Mouse (Mus musculus) forebrain, embryonic 11.5 days (tissue): ENCODE measurements around the gene Mybbp1a. TPM values are rescaled to one million over a fixed set of nuclear protein-coding genes. Genes with fewer than 3 reads are reported as not detected.
"Not testable (repeated sequence)": the region's sequence is repeated elsewhere in the genome, so short reads cannot be mapped to it uniquely, and the experiment has no call there.

Experiments
- ATAC-seq: fragments of 200-750 bp; cut with Nextera tagmentation; replicated peaks from 2 replicates; pipeline ENCODE4 v1.8.0; 2017; ENCODE audit warnings: moderate TSS enrichment; ENCODE audit not compliant: low FRiP score
- DNase-seq: peaks from one replicate; pipeline ENCODE4 v3.0.0-alpha.2; 2017; ENCODE audit warnings: low spot score
- H3K27ac ChIP-seq: fragments of 300-500 bp; sonication (generic); 2 replicates; pipeline ENCODE4 v1.5.1; 2014; ENCODE audit warnings: low read depth, low read length
- H3K27me3 ChIP-seq: fragments of 300-500 bp; sonication (generic); 2 replicates; pipeline ENCODE4 v1.6.1; 2014; ENCODE audit warnings: mild to moderate bottlenecking, low read length, mixed read lengths; ENCODE audit not compliant: control insufficient read depth, insufficient read depth
- H3K36me3 ChIP-seq: fragments of 300-500 bp; sonication (generic); 2 replicates; pipeline ENCODE4 v1.6.1; 2014; ENCODE audit warnings: mild to moderate bottlenecking, low read length, moderate library complexity, mixed read lengths; ENCODE audit not compliant: control insufficient read depth, insufficient read depth
- H3K4me1 ChIP-seq: fragments of 300-500 bp; sonication (generic); replicated peaks from 2 replicates; pipeline ENCODE4 v1.6.1; 2014; ENCODE audit warnings: low read length, mixed read lengths; ENCODE audit not compliant: control insufficient read depth, insufficient read depth
- H3K4me2 ChIP-seq: fragments of 300-500 bp; sonication (generic); 2 replicates; pipeline ENCODE4 v1.6.1; 2014; ENCODE audit warnings: low read depth, mild to moderate bottlenecking, low read length, moderate library complexity, mixed read lengths; ENCODE audit not compliant: severe bottlenecking
- H3K4me3 ChIP-seq: fragments of 300-500 bp; sonication (generic); 2 replicates; pipeline ENCODE4 v1.5.1; 2014; ENCODE audit warnings: low read depth, low read length
- H3K9ac ChIP-seq: fragments of 300-500 bp; sonication (generic); 2 replicates; pipeline ENCODE4 v1.6.1; 2014; ENCODE audit warnings: low read length
- H3K9me3 ChIP-seq: fragments of 300-500 bp; sonication (generic); 2 replicates; pipeline ENCODE4 v1.6.1; 2016; ENCODE audit warnings: low read length, mixed read lengths; ENCODE audit not compliant: control insufficient read depth
- WGBS: fragments of 180-500 bp; shearing (Covaris S2); extraction: QIAGEN DNeasy Blood & Tissue Kit; methylation state at CpG from one replicate; pipeline ENCODE4 v1.1.7; 2014; 5-methylcytosine and 5-hydroxymethylcytosine counted together
- polyA plus RNA-seq: library from polyadenylated mRNA; unstranded; fragments of >200 nt; fragmentation: Nextera tagmentation; extraction: Ambion mirVana; gene quantifications from 2 replicates; pipeline ENCODE4 v1.2.1, GENCODE M21; 2014

Gene Mybbp1a
- polyA plus RNA-seq, 1 experiment from 2014 or later: 166 TPM

- H3K27ac ChIP-seq: no peak overlapping the region
- H3K4me2 ChIP-seq: no peak overlapping the region
- ATAC-seq: no peak
Measured at GRCm38 (mm10) chr11:72428694-72429093, 12.5 kb upstream of the Mybbp1a start.

GRCm38 (mm10) chr11:72429288-72429690 lies 11.9 kb upstream of the Mybbp1a start:
- H3K4me2 ChIP-seq: no peak overlapping the region
- H3K27ac ChIP-seq: no peak overlapping the region
- no peak overlapping the region for H3K4me3 ChIP-seq
- 53% methylated on average over 7 of the region's 7 CpGs for WGBS
- DNase-seq (peak; percentile 83), ATAC-seq (peak; percentile 79)
- no peaks in the 10 kb centered on the region for H3K36me3 ChIP-seq
- H3K9ac ChIP-seq: no peak overlapping the region
- H3K27me3 ChIP-seq: no peaks in the 10 kb centered on the region
- H3K4me1 ChIP-seq: no peaks in the 10 kb centered on the region
- no peaks in the 10 kb centered on the region for H3K9me3 ChIP-seq

More at GRCm38 (mm10) chr11:72428694-72429093, 12.5 kb upstream of the Mybbp1a start:
- H3K4me1 ChIP-seq: no peaks in the 10 kb centered on the region
- H3K27me3 ChIP-seq: no peaks in the 10 kb centered on the region
- no peaks in the 10 kb centered on the region; the same call in 1 of the 2 replicates for H3K9me3 ChIP-seq
- H3K9ac ChIP-seq: no peak overlapping the region
- H3K4me3 ChIP-seq: no peak overlapping the region
- 1% methylated on average over 5 of the region's 5 CpGs for WGBS
- no peaks in the 10 kb centered on the region for H3K36me3 ChIP-seq
- DNase-seq: peak; percentile 82

- not testable (repeated sequence) for DNase-seq, H3K4me1 ChIP-seq, H3K4me2 ChIP-seq, ATAC-seq, H3K27me3 ChIP-seq, H3K9me3 ChIP-seq, H3K4me3 ChIP-seq, H3K27ac ChIP-seq, H3K36me3 ChIP-seq, H3K9ac ChIP-seq
- WGBS: 68% methylated on average over 9 of the region's 9 CpGs
Measured at GRCm38 (mm10) chr11:72430311-72431068, 10.7 kb upstream of the Mybbp1a start.

- peak; percentile 53 for DNase-seq
- ATAC-seq: no peak
- Histone ChIP-seq H3K27ac (no peak within 1 kb of the TSS), H3K27me3 (no peaks in the 10 kb centered on the region), H3K4me1 (no peaks in the 10 kb centered on the region), H3K4me3 (no peak within 1 kb of the TSS), H3K9ac (no peak within 1 kb of the TSS), H3K36me3 (no peaks in the 10 kb centered on the region), H3K9me3 (no peaks in the 10 kb centered on the region), H3K4me2 (no peak within 1 kb of the TSS)
- 67% methylated on average over 11 of the region's 11 CpGs for WGBS
Measured at GRCm38 (mm10) chr11:72434963-72435693, 6.0 kb upstream of the Mybbp1a start, which contains the start of gene Ggt6. Gene Ggt6 (plus strand): TSS chr11:72435526.

- WGBS: 51% methylated on average over 2 of the region's 2 CpGs
- no peak for DNase-seq
- H3K9me3 ChIP-seq: no peaks in the 10 kb centered on the region
- H3K4me1 ChIP-seq: no peaks in the 10 kb centered on the region
- no peak overlapping the region for H3K4me2 ChIP-seq
- H3K27me3 ChIP-seq: no peaks in the 10 kb centered on the region
- no peak overlapping the region for H3K27ac ChIP-seq
- no peaks in the 10 kb centered on the region for H3K36me3 ChIP-seq
- H3K4me3 ChIP-seq: no peak overlapping the region
- H3K9ac ChIP-seq: no peak overlapping the region
- ATAC-seq: no peak
Measured at GRCm38 (mm10) chr11:72435694-72436045, 5.5 kb upstream of the Mybbp1a start.

- 79% methylated on average over 5 of the region's 5 CpGs for WGBS
- Histone ChIP-seq H3K4me1 (no peaks in the 10 kb centered on the region), H3K4me2 (no peak overlapping the region), H3K9ac (no peak overlapping the region), H3K4me3 (no peak overlapping the region), H3K27ac (no peak overlapping the region), H3K9me3 (no peaks in the 10 kb centered on the region), H3K36me3 (no peaks in the 10 kb centered on the region), H3K27me3 (no peaks in the 10 kb centered on the region)
- DNase-seq (peak; percentile 40), ATAC-seq (no peak)
Measured at GRCm38 (mm10) chr11:72436271-72436670, 4.9 kb upstream of the Mybbp1a start.

GRCm38 (mm10) chr11:72436756-72437650 lies 4.2 kb upstream of the Mybbp1a start:
- Histone ChIP-seq H3K9ac (no peak overlapping the region), H3K9me3 (no peaks in the 10 kb centered on the region), H3K27ac (no peak overlapping the region), H3K4me1 (no peaks in the 10 kb centered on the region; the same call in 1 of the 2 replicates), H3K36me3 (no peaks in the 10 kb centered on the region), H3K27me3 (no peaks in the 10 kb centered on the region), H3K4me3 (no peak overlapping the region), H3K4me2 (no peak overlapping the region)
- no peak for ATAC-seq
- DNase-seq: peak; percentile 48
- WGBS: 87% methylated on average over 16 of the region's 16 CpGs

GRCm38 (mm10) chr11:72438411-72438810 lies 2.7 kb upstream of the Mybbp1a start:
- peak; percentile 24 for DNase-seq
- no peak overlapping the region for H3K27ac ChIP-seq
- no peaks in the 10 kb centered on the region for H3K27me3 ChIP-seq
- H3K9me3 ChIP-seq: no peaks in the 10 kb centered on the region
- no peak for ATAC-seq
- WGBS: 73% methylated on average over 4 of the region's 4 CpGs
- H3K4me1 ChIP-seq: peaks cover 5% of the 10 kb centered on the region; the same call in 1 of the 2 replicates
- H3K9ac ChIP-seq: no peak overlapping the region
- H3K4me2 ChIP-seq: no peak overlapping the region
- H3K36me3 ChIP-seq: peaks cover 9% of the 10 kb centered on the region
- H3K4me3 ChIP-seq: no peak overlapping the region
